Mouse (Mus musculus) thymus, adult 2 months (tissue): ENCODE results near the gene Nup188.

Experiments used
- CTCF ChIP-seq: fragments of 200-500 bp; IDR thresholded peaks from 2 replicates; pipeline ENCODE4 v1.5.1; 2012; ENCODE audit warnings: mild to moderate bottlenecking, control low read depth, low read length, moderate library complexity, borderline replicate concordance; ENCODE audit not compliant: control insufficient read depth, poor library complexity, insufficient read depth; ENCODE audit errors: extremely low read depth
- POLR2A ChIP-seq: fragments of 200-500 bp; IDR thresholded peaks from 2 replicates; pipeline ENCODE4 v1.6.1; 2012; ENCODE audit warnings: mild to moderate bottlenecking, low read length, control low read depth, moderate library complexity; ENCODE audit not compliant: control insufficient read depth, poor library complexity, insufficient read depth; ENCODE audit errors: extremely low read depth

GRCm38 (mm10) chr2:30325296-30325695, 39.1 kb downstream of the Nup188 start:
- TF ChIP-seq POLR2A = no peak
- no peak for TF ChIP-seq CTCF
